In genomic region chr4:25410440-25410839, GRCm38 (mm10) we compare ENCODE assay signal across 12 mouse cellular contexts.
A peak's percentile ranks its signal among the peaks of the same experiment; 100 is the strongest.
DNase-seq lines count a peak whose midpoint lies in the region; ATAC-seq and TF ChIP-seq lines count a peak whose summit lies in the region.
"Had no signal": no experiment of that assay in that cellular context is flagged by ENCODE, and none has a peak within 500 bp of the region (broad histone marks: within the 10 kb centered on the region; RNA-seq: fewer than 3 reads in every experiment).

No protein-coding gene starts in this region.

- H3K4me2 ChIP-seq in kidney, embryonic 15.5 days, result no peak overlapping the region
- H3K4me2 ChIP-seq in forebrain, embryonic 11.5 days (ENCODE audit: low read depth, low read length, severe bottlenecking), result no peak overlapping the region
- no peak overlapping the region for H3K4me2 ChIP-seq in limb, embryonic 14.5 days (replicated peaks; ENCODE audit: low read depth, low read length, severe bottlenecking)
- H3K4me2 ChIP-seq: stomach, embryonic 15.5 days had no signal

- H3K9me3 ChIP-seq in kidney, embryonic 15.5 days (replicated peaks), result no peaks in the 10 kb centered on the region
- no peaks in the 10 kb centered on the region for H3K9me3 ChIP-seq in forebrain, embryonic 11.5 days (ENCODE audit: control insufficient read depth, low read length)
- H3K9me3 ChIP-seq in limb, embryonic 14.5 days (ENCODE audit: control insufficient read depth, low read length), result no peaks in the 10 kb centered on the region
- H3K9me3 ChIP-seq: G1E; stomach, embryonic 15.5 days had no signal

- no peaks in the 10 kb centered on the region for H3K27me3 ChIP-seq in kidney, embryonic 15.5 days
- no peaks in the 10 kb centered on the region for H3K27me3 ChIP-seq in forebrain, embryonic 11.5 days (ENCODE audit: control insufficient read depth, insufficient read depth, low read length)
- H3K27me3 ChIP-seq in limb, embryonic 14.5 days (ENCODE audit: control insufficient read depth, insufficient read depth, low read length), result no peaks in the 10 kb centered on the region
- no peaks in the 10 kb centered on the region for H3K27me3 ChIP-seq in thymus, adult 2 months (ENCODE audit: control insufficient read depth, insufficient read depth, low read length)
- H3K27me3 ChIP-seq: stomach, embryonic 15.5 days had no signal

- no peaks in the 10 kb centered on the region for H3K36me3 ChIP-seq in kidney, embryonic 15.5 days
- no peaks in the 10 kb centered on the region for H3K36me3 ChIP-seq in forebrain, embryonic 11.5 days (ENCODE audit: control insufficient read depth, insufficient read depth, low read length)
- no peaks in the 10 kb centered on the region for H3K36me3 ChIP-seq in limb, embryonic 14.5 days (ENCODE audit: control insufficient read depth, insufficient read depth, low read length)
- H3K36me3 ChIP-seq in thymus, adult 2 months (ENCODE audit: control insufficient read depth, insufficient read depth, low read length), result no peaks in the 10 kb centered on the region
- H3K36me3 ChIP-seq: G1E; stomach, embryonic 15.5 days had no signal

- DNase-seq in embryo, embryonic 10.5 days (ENCODE audit: low spot score), result peak; percentile 19
- no peak for DNase-seq in embryo, embryonic 11 days
- DNase-seq in kidney, adult 9 months, result peak; percentile 4
- DNase-seq in forebrain, embryonic 11.5 days (ENCODE audit: low spot score), result no peak
- DNase-seq in limb, embryonic 14.5 days (ENCODE audit: low spot score), result peak; percentile 35
- no peak for DNase-seq in thymus, postnatal 0 days (ENCODE audit: low spot score)
- no peak for DNase-seq in thymus, adult 2 months
- DNase-seq: right cerebral cortex, postnatal 4 days had no signal

- ATAC-seq in kidney, embryonic 15.5 days (replicated peaks; ENCODE audit: low FRiP score), result no peak
- ATAC-seq in forebrain, embryonic 11.5 days (replicated peaks; ENCODE audit: low FRiP score), result no peak
- no peak for ATAC-seq in limb, embryonic 14.5 days (ENCODE audit: low FRiP score, low read depth)

- H3K4me3 ChIP-seq in kidney, embryonic 15.5 days (replicated peaks), result no peak overlapping the region
- no peak overlapping the region for H3K4me3 ChIP-seq in forebrain, embryonic 11.5 days (ENCODE audit: low read depth, low read length)
- no peak overlapping the region for H3K4me3 ChIP-seq in limb, embryonic 14.5 days (replicated peaks; ENCODE audit: low read length)
- no peak overlapping the region for H3K4me3 ChIP-seq in thymus, adult 2 months (ENCODE audit: control insufficient read depth, insufficient read depth, low read length)
- H3K4me3 ChIP-seq: stomach, embryonic 15.5 days had no signal

- H3K27ac ChIP-seq in kidney, embryonic 15.5 days, result no peak overlapping the region
- H3K27ac ChIP-seq in forebrain, embryonic 11.5 days (ENCODE audit: low read depth, low read length), result peak overlapping the region; percentile 37; the same call in 1 of the 2 replicates
- H3K27ac ChIP-seq in limb, embryonic 14.5 days (replicated peaks; ENCODE audit: low read depth, low read length), result 0 out of 2 replicates have a peak overlapping the region, but pooled peaks have one; percentile 7
- H3K27ac ChIP-seq in thymus, adult 2 months (ENCODE audit: control insufficient read depth, insufficient read depth, low read length), result no peak overlapping the region
- H3K27ac ChIP-seq: liver, embryonic 14.5 days; stomach, embryonic 15.5 days had no signal

- WGBS in kidney, embryonic 15.5 days, result 63% methylated on average over 4 of the region's 4 CpGs
- 60% methylated on average over 4 of the region's 4 CpGs for WGBS in forebrain, embryonic 11.5 days
- WGBS in limb, embryonic 14.5 days, result 54% methylated on average over 4 of the region's 4 CpGs
- 84% methylated on average over 4 of the region's 4 CpGs for WGBS in thymus, adult 2 months

- no peak for TF ChIP-seq POLR2A in limb, embryonic 14.5 days (IDR thresholded peaks at IDR 0.05; ENCODE audit: borderline replicate concordance, extremely low read depth, insufficient read depth, insufficient read length)
- no peak for TF ChIP-seq POLR2A in thymus, adult 2 months (IDR thresholded peaks at IDR 0.05; ENCODE audit: control insufficient read depth, extremely low read depth, insufficient read depth, low read length, poor library complexity)

- no peak for TF ChIP-seq CTCF in thymus, adult 2 months (IDR thresholded peaks at IDR 0.05; ENCODE audit: borderline replicate concordance, control insufficient read depth, extremely low read depth, insufficient read depth, low read length, poor library complexity)

- H3K9ac ChIP-seq in kidney, embryonic 15.5 days, result no peak overlapping the region
- H3K9ac ChIP-seq in forebrain, embryonic 11.5 days (ENCODE audit: low read length), result no peak overlapping the region
- no peak overlapping the region for H3K9ac ChIP-seq in limb, embryonic 14.5 days (ENCODE audit: low read depth, low read length, severe bottlenecking)
- H3K9ac ChIP-seq: liver, embryonic 14.5 days; stomach, embryonic 15.5 days had no signal

- H3K4me1 ChIP-seq in kidney, embryonic 15.5 days, result peaks cover 4% of the 10 kb centered on the region; the same call in 1 of the 2 replicates
- H3K4me1 ChIP-seq in forebrain, embryonic 11.5 days (replicated peaks; ENCODE audit: control insufficient read depth, insufficient read depth, low read length), result peaks cover 9% of the 10 kb centered on the region; the same call in 1 of the 2 replicates
- peaks cover 8% of the 10 kb centered on the region; the same call in 1 of the 2 replicates for H3K4me1 ChIP-seq in limb, embryonic 14.5 days (ENCODE audit: control insufficient read depth, insufficient read depth, low read length)
- no peaks in the 10 kb centered on the region for H3K4me1 ChIP-seq in thymus, adult 2 months (replicated peaks; ENCODE audit: control insufficient read depth, insufficient read depth, low read length)
- H3K4me1 ChIP-seq: stomach, embryonic 15.5 days had no signal

Comparison
In these comparisons a context has a peak if more than half of its experiments do, and no peak if none do; other contexts are left out.
1. DNase-seq: peak in embryo, embryonic 10.5 days (single experiment), kidney, adult 9 months (single experiment) and limb, embryonic 14.5 days (single experiment); none in embryo, embryonic 11 days (single experiment), forebrain, embryonic 11.5 days (single experiment), thymus, postnatal 0 days (single experiment) and thymus, adult 2 months (single experiment).
2. H3K27ac ChIP-seq: peak in forebrain, embryonic 11.5 days (single experiment) and limb, embryonic 14.5 days (single experiment); none in kidney, embryonic 15.5 days (single experiment) and thymus, adult 2 months (single experiment).